Mouse (Mus musculus) frontal cortex, postnatal 14 days (tissue): ENCODE data around the gene Jade1.

Experiments
- DNase-seq, 2 experiments: peaks; one replicate each; pipeline ENCODE4 v3.0.0; 2022; ENCODE audit warnings: low spot score in 2 of 2

Jade1 gene

DNA sequence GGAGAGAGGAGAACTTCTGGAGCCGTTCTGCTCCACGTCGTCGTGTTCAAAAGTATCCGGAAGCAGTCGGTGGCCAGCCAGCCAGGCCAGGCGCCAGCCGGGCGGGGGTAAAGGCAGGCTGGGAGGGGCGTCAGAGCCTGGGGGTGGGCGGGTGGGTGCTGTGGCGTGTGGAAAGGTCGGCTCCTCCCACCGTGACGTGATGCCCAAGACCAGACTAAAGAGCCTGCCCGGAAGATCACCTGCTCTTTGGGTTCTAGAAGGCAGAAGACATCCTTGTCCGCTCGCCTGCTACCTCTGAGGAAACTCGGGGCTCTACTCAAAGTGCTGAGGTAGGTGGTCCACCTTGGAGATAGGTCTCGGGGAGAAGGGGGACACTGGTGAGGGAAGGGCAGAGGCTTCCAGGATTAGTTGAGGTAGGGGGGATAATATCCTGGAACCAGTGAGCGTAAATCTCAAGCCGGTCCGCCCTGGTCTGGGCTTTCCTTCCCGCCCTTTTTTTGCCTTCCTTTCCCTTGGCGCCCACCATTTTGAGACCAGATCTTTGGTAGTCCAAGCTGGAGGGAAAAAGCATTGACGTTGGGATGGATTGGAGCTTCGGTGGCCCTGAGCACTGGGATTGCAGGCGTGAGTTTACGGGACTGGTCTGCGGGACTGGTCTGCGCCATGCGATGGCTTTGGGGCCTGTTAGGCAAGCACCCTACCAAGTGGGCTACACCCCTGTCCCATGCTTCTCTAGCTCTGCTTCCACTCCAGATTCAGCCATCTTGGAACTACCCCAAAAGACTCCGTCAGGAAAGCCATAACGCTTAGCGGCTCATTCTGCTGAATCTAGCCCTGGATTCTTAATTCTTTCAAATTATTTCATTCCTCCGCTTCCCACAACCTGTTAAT is at the start of gene Jade1:
Jade1 (plus strand) TSS at position 241 of the 891 bp plus-strand sequence.
- DNase-seq = no peak

DNA sequence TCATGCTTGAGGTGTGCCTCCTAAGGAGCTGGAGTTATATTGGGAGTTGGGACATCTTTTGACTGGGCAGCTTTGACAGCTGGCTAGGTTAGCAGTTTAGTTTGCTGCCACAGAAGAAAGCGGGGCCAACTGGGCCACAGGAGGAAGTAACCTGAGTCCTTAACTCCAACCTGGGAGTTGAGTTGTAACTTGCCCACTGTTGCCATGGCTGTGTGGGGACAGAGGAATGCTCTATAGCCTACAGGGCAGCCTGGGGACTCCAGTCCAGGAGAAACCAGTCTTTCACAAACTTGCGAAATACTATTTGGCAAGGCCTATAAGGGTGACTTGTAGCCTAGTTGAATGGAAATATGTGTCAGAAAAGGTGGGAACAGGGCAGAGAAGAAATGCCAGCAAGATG is 46.1 kb upstream of the Jade1 start:
- no peak for DNase-seq

GRCm38 (mm10) chr3:41510191-41510590 is 45.3 kb upstream of the Jade1 start:
- DNase-seq = no peak

GRCm38 (mm10) chr3:41510750-41511149 is 44.8 kb upstream of the Jade1 start:
- DNase-seq = no peak

- DNase-seq = no peak
Observed at GRCm38 (mm10) chr3:41514003-41514402, 41.5 kb upstream of the Jade1 start.

DNA sequence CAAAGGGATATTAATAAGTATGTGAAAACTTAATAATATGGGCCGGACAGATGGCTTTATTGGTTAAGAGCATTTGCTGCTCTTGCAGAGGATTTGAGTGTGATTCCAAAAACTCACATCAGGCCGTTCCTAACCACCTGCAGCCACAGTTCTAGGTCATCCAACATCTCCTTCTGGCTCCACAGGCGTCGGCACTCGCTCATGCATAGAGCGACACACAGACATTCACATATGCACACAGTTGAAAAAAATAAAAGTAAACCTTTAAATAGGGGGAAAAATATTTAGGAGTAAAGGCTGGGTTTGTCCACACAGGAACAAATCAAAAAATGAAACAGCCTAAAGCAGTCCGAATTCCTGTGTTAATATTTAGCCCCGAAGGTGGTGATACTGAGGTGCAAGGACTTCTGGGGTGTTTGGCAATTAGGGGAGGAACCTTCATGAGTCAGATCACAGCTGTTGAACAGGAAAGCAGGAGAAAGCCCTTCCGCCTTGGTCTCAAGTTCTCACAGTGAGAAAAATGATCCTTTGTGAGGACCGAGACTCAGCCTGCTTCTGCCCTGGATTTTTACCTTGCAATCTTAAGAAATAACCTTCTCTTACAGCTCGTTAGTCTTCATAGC is 40.7 kb upstream of the Jade1 start:
- no peak for DNase-seq

- peak; percentile 6 to 13 for DNase-seq
Observed at GRCm38 (mm10) chr3:41516961-41517518, 38.5 kb upstream of the Jade1 start.

DNA sequence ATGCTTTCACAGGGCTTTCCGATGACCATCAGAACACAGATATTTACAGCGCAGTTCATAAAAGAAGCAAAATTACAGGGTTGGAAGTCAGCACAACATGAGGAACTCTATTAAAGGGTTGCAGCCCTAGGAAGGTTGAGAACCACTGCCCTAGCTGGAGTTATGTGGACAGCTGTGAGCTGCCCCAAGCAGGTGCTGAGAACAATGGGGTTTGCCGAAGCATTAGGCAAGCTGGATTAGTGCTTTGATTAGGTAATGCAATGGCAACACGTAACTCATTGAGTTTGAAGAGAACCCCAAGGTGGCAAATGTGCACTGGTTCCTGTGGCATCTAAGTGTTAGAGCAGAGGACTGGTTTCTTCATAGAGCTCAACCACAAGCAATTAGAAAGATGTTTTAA is 34.6 kb upstream of the Jade1 start:
- DNase-seq = no peak

- no peak for DNase-seq
Observed at GRCm38 (mm10) chr3:41521733-41522132, 33.8 kb upstream of the Jade1 start.

- no peak for DNase-seq
Observed at GRCm38 (mm10) chr3:41522226-41523005, 33.1 kb upstream of the Jade1 start.

DNA sequence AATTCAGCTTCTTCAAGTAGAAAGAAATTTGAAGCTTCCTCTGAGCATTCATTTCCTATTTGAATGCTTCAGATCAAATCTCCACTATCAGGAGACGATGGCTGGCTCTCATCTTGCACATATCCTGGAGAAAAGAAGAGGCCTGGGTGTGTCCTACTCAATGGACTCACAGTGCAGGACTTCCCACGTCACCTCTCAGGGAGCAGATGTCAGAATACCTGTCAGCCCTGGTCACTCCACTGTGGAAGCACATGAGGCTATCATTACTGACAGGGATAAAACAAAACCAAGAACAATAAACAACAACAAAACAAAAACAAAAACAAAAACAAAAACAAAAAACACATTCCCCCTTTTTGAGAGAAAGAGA is 32.5 kb upstream of the Jade1 start:
- no peak for DNase-seq

DNA sequence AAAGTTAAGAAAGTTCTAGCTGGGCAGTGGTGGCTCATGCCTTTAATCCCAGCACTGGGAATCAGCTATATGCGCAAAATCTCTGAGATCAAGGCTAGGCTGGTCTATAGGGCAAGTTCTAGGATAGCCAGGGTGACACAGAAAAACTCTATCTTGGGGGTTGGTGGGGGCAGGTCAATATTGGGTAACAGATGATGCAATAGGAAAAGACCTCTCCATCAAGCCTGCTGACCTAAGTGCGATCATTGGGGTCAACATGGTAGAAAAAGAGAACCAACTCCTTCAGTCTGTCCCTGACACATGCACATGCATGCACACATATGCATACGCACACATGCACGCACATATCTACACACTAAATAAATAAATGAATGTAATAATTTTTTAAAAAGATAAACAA is 32.1 kb upstream of the Jade1 start:
- no peak for DNase-seq

DNA sequence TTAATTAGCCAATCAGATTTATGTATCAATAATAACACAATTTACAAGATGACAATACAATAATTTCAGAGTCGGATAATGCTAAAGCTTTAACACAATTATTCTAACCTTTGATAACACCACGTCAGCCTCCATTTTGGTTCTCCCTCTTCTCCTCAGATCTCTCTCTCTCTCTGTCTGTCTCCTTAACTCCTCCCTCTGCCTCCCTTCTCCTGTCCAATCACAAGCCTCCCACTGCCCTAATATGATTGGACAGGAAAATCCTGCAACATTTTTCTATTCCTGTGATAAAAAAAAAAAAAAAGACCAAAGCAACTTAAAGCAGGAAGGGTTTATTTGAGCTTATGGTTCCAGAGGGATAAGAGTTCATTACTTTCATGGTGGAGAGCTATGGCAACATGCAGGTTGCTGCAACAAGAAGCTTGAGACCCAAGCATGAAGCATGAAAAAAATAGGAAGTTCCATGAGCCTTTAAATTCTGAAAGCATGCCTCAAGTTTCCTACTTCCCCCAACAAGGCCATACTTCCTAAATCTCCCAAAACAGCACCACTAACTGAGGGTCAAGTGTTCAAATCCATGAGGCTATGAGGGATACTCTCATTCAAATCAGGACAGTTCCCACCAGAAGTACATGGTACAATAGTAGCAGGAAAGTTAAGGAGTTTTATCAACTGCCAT is 27.1 kb upstream of the Jade1 start:
- no peak for DNase-seq

GRCm38 (mm10) chr3:41530156-41530555 is 25.4 kb upstream of the Jade1 start:
- no peak for DNase-seq

DNA sequence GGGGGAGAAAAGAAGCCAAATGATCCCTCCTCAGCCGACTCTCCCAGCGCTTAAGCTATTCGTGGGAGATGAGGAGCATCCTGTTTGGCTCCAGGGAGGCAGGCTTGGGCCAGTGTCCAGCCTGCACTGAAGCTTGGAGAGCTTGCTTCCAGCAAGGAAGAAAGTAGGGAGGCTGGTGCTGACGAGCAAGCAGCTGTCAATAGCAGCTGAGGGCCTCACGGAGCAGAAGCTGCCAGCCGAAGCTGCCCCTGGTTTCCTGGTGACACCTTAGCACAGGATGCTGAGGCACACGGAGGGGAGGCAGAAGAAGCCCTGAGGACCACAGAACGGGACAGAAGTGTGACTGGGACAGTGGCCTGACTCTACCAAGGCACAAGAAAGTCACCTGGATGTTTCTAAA is 24.0 kb upstream of the Jade1 start:
- no peak for DNase-seq

DNA sequence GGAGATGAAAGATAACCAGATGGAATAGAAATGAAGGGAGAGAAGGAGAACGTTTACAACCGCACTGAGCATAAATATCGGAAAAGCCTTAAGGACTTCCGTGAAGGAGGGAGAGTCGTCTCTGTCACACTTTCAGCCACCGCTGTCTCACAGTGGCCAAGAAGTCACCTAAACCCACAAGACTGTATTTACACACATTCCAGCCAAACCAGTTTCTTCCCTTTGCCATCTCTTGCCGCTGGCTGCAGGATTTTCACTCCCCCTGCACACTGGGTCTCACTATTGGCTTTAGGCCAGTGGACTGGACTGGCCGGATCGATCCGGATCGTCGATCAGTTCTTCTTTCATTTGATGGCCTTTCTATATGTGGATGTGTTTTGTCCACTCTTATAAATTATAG is 23.4 kb upstream of the Jade1 start:
- no peak for DNase-seq

DNA sequence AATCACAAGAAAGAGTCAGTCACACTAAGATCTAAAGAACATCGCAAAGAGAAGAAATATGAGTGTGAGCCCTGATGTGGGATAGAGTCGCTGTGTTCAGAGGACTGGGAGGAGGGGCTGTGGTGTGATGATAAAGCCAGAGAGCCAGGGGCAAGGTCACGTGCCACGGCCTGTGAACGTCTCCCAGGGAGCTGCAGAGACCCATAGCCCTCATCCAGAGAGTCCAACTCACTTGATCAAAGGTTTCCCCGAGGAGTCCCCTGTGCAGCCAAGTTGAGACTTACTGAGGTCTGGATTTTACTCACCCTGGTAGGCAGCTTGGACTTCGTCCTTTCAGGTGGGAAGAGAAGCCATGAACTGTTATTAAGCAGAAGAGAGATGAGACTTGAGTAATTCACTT is 21.9 kb upstream of the Jade1 start:
- no peak for DNase-seq

GRCm38 (mm10) chr3:41537957-41538356 is 17.6 kb upstream of the Jade1 start:
- DNase-seq = no peak

- no peak for DNase-seq
Observed at GRCm38 (mm10) chr3:41541313-41541712, 14.2 kb upstream of the Jade1 start.

DNA sequence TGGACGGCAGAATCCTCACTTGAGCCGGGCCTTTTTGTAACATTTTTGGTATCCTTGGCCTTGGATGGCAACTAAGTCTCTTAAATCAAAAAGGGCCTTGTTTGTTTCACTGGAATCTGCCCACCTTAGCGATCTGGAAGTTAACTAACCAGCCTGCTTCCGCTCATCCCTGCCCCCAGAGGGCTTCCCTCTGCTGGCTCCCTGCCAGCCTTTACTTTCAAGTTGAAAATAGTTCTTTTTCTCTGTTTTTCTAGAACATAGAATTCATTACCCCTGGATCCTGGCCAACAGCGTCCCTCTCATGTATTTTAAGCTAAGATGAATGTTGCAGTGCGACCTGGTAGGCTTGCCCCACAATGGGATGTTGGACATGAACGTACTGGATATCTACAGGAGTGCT is 11.1 kb upstream of the Jade1 start:
- peak in 1 of 2 experiments; percentile 8 for DNase-seq

DNA sequence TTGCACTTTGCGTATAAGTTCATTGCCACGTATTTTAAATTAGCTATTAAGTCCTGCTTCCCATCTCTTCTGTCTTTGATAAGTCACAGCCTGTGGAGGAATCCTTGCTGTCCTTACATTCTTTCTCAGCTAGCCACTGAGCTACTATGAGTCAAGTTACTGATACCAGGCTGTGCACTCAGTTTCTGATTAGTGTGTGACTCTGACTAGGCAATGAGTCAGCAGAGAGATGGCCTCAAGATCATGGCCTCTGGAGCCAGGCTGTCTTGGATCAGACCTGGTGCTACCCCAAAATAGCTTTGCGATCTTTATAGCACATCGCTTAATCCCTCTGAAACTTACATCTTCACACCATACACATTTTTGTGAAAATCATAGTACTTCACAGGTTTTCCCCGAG is 8.2 kb upstream of the Jade1 start:
- DNase-seq = no peak

- no peak for DNase-seq
Observed at GRCm38 (mm10) chr3:41548238-41548637, 7.3 kb upstream of the Jade1 start.
